Mouse (Mus musculus) mesoderm, embryonic 11.5 days (tissue): ENCODE results near the gene Ncf4.

Source experiments
- DNase-seq: peaks from one replicate; pipeline ENCODE4 v3.0.0-alpha.2; 2012; ENCODE audit warnings: low read depth, low spot score

Gene Ncf4

GRCm38 (mm10) chr15:78310971-78311370 lies 66.4 kb downstream of the Ncf4 start:
- no peak for DNase-seq
